Mouse (Mus musculus) gastrocnemius, postnatal 4 days (tissue): ENCODE results near the gene H2afz. TPM values are rescaled to one million over a fixed set of nuclear protein-coding genes. Genes with fewer than 3 reads are reported as not detected.
"Not testable (repeated sequence)": the region's sequence is repeated elsewhere in the genome, so short reads cannot be mapped to it uniquely, and the experiment has no call there.

Source experiments
- DNase-seq, 2 experiments: peaks; one replicate each; pipeline ENCODE4 v3.0.0; 2021 to 2022; ENCODE audit warnings: low spot score in 2 of 2, mixed read lengths in 2 of 2
- long read RNA-seq, 2 experiments: library from polyadenylated mRNA; stranded (forward); transcript quantifications; one replicate each; pipeline ENCODE4 v2.0.0; 2021
- total RNA-seq, 2 experiments: library from RNA; stranded (reverse); gene quantifications; 2 replicates each; pipeline ENCODE4 v1.2.3; 2021

Gene H2afz
- total RNA-seq = 100 to 1,000 TPM; 211 to 212 TPM
- long read RNA-seq, experiment 1, transcript H2afz-201 (5 exons, 1,069 nt) = major isoform, 240 of 250 reads
- long read RNA-seq, experiment 1, partial matches to known transcripts = 4 of 250 reads
- long read RNA-seq, experiment 1, other reads (novel, unspliced or antisense) = 6 of 250 reads
- long read RNA-seq, experiment 2, transcript H2afz-201 (5 exons, 1,069 nt) = major isoform, 217 of 234 reads
- long read RNA-seq, experiment 2, partial matches to known transcripts = 11 of 234 reads
- long read RNA-seq, experiment 2, other reads (novel, unspliced or antisense) = 6 of 234 reads

DNA sequence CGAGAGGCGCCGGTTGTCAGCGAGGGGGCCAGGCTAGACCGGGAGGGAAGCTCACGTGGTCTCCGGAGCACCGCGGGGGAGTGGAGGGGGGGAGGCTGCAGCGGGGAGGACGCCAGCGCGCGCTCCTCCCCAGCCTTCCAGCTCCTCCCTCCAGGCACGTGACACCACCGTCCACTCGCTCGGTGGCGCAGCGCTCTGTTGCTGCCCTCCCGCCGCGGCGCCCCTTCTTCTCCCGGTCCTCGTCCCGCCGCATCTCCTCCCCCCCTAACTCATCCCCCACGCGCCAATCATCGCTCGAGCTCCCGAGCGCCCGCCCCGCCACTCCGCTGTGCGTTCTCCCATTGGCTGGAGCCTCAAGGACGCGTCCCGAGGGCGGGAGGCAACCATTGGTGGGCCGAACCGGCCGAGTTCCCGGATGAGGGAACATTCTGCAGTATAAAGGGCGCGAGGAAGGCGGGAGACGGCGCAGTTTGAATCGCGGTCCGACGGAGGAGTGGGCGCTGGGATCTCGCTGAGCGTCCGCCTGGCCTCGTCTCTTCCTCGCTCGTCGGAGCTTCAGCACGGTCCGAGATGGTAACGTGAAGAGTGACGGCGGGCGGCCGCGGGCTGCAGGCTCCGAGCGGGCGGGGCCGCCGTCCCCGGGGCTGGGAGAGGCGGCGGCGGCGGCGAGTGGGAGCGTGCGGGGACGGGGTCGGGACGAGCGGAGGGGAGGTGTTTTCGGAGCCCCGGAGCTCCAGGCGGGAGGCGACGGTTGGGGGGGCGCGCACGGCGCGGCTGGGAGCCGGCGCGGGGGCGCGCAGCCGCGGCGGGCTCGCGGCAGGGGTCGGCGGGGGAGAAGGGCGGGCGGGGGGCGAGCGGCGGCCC, at the start of gene H2afz:
Gene H2afz (plus strand): TSS at position 364 of the 864 bp plus-strand sequence.
- DNase-seq = peak; percentile 97 to 98

DNA sequence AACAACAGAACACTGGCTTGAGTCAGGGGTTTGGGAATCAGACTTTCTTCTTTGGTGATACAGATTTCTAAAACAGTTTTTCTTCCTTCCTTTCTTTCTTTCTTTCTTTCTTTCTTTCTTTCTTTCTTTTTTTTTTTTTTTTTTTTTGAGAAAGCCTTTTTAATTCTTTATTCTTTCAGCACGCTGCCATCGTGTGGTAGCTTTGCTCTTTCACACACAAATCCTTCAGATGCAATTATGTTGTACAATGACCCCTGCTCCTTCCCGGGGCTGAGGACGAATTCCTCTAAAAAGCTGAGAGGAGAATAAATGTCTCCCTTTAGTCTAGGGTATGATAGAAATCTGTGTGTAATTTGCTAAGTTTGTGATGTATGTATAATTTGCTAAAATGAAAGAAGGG, 45.6 kb upstream of the H2afz start:
- no peak for DNase-seq

DNA sequence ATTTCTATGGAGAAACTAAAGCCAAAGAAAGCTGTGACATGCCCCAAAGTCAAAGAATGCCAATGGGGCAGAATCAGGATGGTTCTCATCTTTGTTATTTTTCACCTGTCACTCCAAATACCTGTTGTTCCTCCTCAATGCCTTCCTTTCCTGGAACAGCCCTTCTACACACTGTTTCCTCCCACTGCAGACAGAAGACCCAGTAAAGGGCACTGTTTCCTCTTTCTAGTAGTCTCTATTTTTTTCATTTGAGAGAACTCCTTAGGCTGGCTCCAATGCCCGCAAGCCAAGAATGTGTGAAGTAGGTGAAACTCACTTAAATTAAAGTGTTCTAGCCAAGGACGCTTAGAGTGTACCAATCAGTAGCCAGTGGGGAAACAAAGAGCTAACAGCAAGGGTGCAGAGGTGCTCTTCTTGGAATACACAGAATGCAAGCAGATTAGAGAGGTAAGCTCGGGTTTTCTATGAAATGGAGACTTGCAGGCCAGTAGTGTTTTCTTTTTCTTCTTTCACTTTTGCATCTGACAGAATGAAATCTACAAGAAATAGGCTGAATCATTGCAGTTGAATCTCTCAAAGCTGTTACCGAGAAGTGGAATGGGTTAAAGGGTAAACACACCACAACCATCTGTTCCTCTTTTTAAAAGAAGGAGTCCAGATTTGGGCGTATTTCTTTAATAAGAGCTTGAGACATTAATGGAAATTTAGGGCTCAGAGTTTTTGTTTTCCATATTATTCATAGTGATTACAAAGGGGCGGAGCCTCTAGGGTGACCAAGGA, 43.4 kb upstream of the H2afz start:
- DNase-seq = no peak

DNA sequence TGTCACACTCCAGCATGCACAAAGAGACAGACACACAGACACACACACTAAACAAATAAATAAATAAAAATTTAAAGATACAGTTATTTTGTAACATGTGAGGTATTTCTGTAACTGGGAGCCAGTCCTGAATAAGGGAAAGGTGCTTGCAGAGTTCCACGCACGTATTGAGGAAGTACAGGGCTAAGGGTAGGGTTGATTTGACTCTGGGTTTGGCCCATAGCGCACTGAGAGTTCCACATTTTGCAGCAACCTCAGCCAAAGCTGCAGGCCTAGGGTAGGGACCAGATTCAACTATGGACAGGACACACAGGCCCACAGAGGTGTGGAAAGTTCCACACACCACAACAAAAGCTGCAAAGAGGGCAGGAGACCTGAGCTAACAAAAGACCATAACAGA, 41.0 kb upstream of the H2afz start:
- DNase-seq = no peak

DNA sequence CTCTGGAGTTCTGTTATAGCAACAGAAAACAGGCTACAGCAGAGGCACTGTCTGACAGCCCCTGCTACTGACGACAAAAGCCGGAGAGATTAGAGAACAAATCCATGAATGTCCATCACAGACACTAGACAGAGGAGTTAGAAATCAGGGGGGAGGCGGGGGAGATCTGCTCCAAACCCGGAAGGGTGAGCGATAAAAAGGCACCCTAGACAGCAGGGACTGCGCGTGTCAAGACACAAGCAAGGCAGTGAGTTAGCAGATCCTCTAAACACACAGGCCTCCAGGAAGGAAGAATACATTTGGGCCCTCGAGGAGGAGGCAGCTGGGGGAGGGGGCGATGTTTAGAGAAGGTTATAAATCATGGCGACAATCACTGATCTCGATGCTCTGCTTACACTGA, 36.6 kb upstream of the H2afz start:
- DNase-seq = no peak

DNA sequence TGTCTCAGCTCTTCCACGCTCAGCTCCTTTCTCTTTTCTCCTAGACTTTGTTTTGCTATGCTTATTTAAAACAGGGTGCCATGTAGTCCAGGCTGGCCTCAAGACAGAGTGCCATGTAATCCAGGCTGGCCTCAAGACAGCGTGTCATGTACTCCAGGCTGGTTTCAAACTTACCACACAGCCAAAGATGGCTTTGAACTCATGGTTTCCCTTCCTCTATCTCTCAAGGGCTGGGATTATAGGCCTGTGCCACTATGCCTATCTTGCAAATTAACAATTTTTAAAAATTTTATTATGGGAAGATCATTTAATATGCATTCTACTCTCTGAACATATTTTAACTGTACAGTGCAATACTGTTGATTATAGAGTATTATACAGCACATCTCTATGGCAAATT, 33.1 kb upstream of the H2afz start:
- DNase-seq = no peak

DNA sequence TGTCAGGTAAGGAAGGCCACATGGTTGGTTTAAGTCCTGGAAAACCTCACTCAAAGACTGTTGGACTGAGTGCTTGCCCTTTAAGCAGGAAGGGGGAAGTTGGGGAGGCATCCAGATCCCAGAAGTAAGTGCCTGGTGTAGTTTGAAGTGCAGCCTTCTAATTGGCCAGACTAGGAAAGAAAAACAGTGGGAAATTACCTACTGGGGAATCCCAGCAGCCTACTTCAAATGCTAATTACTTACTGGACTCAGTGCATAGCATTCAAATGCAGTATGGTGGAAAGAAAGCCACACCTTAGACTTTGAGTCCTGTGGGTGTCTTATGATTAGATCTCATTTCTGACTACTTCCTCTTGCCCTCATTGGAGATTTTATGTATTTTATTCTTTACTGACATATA, 31.2 kb upstream of the H2afz start:
- no peak for DNase-seq

DNA sequence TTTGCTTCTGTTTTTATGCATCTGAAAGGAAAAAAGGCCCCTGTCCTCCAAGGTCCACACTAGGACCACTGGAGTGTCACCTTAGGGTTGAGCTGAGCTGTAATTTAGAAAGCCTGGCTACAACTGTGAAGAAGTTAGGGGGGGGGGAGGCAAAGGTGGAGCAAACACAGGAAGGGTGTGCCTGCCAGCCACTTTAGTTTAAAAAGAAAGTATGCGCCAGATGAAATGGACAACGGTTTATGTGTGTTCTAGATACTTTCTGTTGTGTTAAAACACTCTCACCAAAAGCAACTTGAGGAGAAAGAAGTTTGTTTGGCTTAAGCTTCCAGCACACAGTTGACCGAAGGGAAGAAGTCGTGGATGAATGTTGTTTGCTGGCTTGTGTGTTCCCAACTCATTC, 30.6 kb upstream of the H2afz start:
- no peak for DNase-seq

DNA sequence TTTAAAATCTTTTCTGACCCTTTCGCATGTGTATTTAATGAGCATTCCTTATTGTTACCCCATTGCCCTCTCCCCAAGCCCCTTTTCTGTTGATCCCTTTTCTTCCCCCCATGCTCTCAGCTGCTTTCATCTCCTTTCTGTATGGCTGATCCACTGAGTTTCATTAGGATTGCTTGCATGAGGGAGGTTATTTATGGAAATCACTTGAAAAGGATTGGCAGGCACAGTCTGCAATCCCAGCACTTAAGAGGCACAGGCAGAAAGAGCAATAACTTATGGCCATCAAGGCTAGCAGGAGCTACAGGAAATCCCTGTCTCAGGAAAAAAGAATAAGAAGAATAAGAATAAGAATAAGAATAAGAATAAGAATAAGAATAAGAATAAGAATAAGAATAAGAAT, 27.7 kb upstream of the H2afz start:
- DNase-seq = no peak

DNA sequence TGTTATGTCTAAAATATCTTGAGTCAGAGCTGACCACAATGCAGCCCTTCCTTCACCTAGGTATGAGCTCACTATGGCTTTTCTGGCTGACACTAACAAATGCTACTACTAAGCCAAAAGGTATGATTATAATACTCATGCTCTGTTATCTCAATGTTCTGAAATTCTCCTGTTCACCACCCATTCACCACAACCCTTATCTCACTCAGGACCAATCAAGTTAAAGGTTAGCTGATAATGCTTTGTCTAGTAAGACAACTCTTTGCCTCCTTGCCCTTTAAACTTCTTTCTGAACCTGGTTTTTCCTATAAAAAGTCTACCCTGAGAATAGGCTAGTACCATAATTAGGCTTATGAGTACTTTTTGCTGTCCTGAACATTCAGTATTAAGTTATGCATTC, 26.1 kb upstream of the H2afz start:
- DNase-seq = no peak

DNA sequence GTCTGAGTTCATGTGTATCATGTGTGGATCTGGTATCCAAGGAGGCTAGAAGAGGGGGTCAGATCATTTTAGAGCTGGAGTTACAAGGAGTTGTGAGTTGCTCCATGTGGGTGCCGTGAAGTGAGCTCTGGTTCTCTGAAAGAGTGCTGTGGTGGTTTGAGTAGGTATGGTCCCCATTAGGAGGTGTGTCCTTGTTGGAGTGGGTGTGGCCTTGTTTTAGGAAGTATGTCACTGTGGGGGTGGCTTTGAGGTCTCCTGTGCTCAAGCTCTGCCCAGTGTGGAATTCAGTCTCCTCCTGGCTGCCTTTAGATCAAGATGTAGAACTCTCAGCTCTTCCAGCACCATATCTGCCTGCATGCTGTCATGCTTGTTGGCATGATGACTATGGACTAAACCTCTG, 21.3 kb upstream of the H2afz start:
- no peak for DNase-seq

DNA sequence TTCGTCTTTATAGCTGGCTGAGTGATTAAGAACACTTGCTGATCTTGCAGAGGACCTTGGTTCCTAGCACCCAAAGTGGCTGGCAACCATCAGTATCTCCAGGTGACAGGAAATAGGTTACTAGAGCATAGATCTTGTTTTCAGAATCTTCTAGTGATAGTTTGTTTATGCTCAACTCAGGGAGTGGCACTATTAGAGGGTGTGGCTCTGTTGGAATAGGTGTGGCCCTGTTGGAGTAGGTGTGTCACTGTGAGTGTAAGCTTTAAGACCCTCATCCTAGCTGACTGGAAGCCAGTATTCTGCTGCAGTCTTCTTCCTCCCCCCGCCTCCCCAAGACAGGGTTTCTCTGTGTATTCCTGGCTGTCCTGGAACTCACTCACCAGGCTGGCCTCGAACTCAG, 20.0 kb upstream of the H2afz start:
- DNase-seq = no peak

DNA sequence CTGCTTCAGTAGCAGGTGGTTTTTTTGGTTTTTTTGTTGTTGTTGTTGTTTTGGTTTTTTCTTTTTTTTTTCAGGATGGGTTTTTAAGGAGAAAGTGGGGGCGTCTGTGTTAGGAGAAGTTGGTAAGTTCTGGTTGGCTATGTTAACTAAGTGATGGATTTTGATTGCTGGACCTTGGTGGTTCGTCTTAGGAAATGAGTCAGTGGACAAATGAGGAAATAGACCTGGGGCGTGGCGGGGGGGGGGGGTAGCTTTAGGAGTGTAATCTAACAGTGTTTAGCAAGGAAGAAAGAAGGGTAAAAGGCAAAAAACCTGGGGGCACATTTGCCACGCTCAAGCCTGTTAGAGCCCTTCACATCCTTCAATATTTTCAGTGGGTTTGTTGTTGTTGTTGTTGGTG, 17.7 kb upstream of the H2afz start:
- DNase-seq = no peak

DNA sequence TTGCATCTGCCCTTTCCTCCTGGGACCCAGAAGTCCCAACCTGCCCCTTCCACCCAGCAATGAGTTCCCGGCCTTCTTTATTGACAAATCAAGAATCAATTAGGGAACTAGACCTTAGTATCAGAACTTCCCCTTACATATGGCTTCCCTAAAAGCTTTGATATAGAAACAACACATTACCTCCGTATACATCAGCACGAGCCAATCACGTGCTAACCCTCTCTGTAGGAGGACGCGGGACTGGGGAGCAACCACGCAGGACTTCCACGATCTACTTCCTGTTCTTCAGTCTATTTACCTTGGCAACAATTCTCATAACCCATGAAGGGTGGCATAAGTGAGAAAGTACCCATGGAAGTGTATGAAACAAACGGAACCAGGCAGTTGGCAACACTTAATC, 15.9 kb upstream of the H2afz start:
- no peak for DNase-seq

DNA sequence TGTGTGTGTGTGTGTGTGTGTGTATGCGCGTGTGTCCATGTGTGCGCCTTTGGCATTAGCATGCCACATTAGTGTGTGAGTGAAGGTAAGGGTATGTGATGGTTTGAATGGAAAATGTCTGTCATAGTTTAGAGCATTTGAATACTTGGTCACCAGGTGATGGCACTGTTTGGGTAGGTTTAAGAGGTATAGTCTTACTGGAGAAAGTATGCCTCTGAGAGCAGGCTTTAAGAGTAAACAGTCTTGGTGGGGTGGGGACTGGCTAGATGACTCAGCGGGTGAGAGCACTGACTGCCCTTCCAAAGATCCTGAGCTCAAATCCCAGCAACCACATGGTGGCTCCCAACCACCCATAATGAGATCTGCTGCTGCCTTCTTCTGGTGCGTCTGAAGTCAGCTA, 14.6 kb upstream of the H2afz start:
- no peak for DNase-seq

DNA sequence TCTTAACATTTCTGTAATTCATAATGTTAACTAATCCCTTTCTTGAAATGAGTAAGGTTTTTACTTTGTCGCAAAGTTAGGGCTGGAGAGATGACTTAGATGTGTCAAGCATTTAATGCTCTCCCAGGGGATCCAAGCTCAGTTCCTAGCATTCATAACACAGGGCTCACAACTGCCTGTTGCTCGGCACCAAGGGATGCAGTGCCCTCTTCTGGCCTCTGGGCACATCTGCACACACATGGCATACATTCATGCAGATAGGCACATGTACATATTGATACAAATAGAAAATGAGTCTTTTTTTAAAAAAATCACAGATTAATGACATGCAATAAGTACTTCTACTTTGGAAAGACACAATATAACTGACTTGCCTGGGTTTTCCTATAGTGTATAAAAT, 13.1 kb upstream of the H2afz start:
- no peak for DNase-seq

DNA sequence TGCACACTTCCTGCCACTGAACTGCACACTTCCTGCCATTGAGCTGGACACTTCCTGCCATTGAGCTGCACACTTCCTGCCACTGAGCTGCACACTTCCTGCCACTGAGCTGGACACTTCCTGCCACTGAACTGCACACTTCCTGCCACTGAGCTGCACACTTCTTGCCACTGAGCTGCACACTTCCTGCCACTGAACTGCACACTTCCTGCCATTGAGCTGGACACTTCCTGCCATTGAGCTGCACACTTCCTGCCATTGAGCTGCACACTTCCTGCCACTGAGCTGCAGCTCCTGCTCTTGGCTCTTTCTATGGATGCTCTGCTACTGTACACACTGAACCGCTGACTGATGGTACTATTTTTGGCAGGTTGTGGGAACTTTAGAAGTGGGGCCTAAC, 11.3 kb upstream of the H2afz start:
- DNase-seq = not testable (repeated sequence)

DNA sequence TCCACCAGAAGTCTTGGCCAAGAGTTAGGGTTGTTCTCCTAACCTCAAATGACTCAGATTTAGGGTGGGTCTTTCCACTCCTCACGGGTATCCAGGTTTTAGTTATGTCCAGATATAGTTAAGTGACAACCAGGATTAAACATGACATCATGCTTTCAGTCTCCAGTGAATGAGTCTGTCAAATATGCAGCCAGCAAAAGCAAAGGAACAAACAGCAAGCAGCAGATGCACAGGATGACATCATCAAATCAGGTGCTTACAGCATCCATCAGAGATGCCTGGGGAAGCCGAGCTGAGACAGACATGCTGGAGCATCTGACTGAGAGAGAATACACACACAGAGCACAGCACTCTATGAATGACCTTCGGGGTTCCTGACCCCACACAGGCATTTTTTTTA, 9.0 kb upstream of the H2afz start:
- no peak for DNase-seq

DNA sequence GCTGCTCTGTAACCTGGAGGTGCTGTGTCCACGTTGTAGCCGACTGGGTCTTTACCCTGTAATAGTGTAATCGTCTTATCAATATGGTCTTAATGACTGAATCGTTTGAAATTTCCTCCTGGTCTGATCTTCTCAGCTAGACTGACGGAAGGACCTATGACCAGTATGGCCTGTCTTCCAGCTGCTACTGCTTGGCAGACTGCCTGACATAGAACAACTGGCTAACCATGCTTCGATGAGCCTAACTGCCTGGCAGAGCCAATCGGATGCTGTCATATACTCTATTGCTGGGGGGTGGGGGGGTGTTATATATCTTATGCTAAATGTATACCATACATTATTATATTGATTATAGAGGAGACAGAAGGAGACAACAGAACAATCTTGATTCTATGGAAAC, 8.2 kb upstream of the H2afz start:
- DNase-seq = no peak

DNA sequence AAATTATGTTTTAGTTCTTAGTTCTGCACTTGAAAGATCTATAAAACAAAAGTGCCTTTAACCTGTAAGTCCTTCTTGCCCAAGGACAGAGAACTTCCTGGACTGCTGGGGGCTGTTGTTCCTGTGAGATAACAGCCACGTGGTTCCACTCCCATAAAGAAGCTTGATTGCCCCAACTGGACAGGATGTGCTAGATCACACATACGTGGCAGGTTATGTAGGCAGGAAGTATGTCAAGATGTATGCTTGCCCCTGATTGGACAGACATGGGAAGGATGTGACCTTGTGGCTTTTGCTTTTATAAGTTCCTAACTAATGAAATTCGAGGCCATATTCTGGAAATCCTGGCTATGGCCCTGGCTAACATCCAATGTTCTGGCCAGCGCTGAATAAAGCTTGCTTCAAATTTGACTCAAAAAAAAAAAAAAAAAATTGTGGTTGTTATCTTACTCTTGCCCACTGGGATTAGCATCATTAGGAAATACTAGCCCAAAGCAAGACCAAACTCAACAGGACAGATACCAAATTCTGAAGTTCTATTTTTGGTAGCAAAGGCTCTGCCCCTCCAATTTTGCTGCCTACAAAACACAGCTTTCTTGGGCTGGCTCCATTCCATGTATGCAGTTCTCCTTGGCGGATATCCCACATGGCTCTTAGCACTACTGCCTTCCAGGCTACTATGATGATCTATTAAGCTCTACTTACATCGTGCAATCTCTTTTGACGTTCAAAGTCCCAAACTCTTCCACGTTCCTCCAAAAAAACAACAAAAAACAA, 3.7 kb upstream of the H2afz start:
- DNase-seq = peak in 1 of 2 experiments; percentile 20

DNA sequence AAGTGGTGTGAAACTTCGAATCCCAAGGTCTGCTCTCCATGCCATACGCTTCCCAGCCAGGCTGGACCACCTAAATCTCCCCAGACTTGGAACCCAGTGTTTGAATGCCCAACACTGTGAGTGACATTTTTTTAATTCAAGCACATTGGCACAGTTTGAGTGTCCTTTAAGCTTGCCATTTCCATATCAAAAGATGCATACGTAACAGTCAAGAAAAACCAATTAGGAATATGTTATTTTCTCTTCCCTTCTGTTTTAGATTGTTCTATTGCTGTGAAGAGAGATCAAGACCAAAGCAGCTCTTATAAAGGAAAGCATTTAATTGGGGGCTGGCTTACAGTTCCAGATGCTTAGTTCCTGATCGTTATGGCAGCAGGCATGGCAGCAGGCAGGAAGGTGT, 2.9 kb upstream of the H2afz start:
- no peak for DNase-seq
